Mouse (Mus musculus) hindbrain, embryonic 11.5 days (tissue): ENCODE measurements around the gene Olfr91. TPM values are rescaled to one million over a fixed set of nuclear protein-coding genes. Genes with fewer than 3 reads are reported as not detected.
A peak's percentile ranks its signal among the peaks of the same experiment; 100 is the strongest.

Experiments
- ATAC-seq: fragments of 200-750 bp; cut with Nextera tagmentation; 2 replicates; pipeline ENCODE4 v1.8.0; 2017; ENCODE audit warnings: mild to moderate bottlenecking, moderate TSS enrichment, moderate library complexity; ENCODE audit not compliant: low FRiP score
- DNase-seq: peaks from one replicate; pipeline ENCODE4 v3.0.0-alpha.2; 2015; ENCODE audit warnings: low spot score
- H3K27ac ChIP-seq: fragments of 300-500 bp; sonication (generic); 2 replicates; pipeline ENCODE4 v1.5.1; 2014; ENCODE audit warnings: mild to moderate bottlenecking, low read depth, low read length
- H3K27me3 ChIP-seq: fragments of 300-500 bp; sonication (generic); 2 replicates; pipeline ENCODE4 v1.6.1; 2014; ENCODE audit warnings: mild to moderate bottlenecking, low read length, moderate library complexity, mixed read lengths; ENCODE audit not compliant: control insufficient read depth, insufficient read depth
- H3K36me3 ChIP-seq: fragments of 300-500 bp; sonication (generic); 2 replicates; pipeline ENCODE4 v1.6.1; 2014; ENCODE audit warnings: mild to moderate bottlenecking, low read length, moderate library complexity, mixed read lengths; ENCODE audit not compliant: control insufficient read depth, insufficient read depth
- H3K4me1 ChIP-seq: fragments of 300-500 bp; sonication (generic); replicated peaks from 2 replicates; pipeline ENCODE4 v1.6.1; 2014; ENCODE audit warnings: low read length, mixed read lengths; ENCODE audit not compliant: control insufficient read depth, insufficient read depth
- H3K4me2 ChIP-seq: fragments of 300-500 bp; sonication (generic); replicated peaks from 2 replicates; pipeline ENCODE4 v1.6.1; 2014; ENCODE audit warnings: mild to moderate bottlenecking, low read depth, low read length
- H3K4me3 ChIP-seq: fragments of 300-500 bp; sonication (generic); 2 replicates; pipeline ENCODE4 v1.5.1; 2014; ENCODE audit warnings: low read depth, low read length
- H3K9ac ChIP-seq: fragments of 300-500 bp; sonication (generic); 2 replicates; pipeline ENCODE4 v1.6.1; 2014; ENCODE audit warnings: low read depth, low read length
- H3K9me3 ChIP-seq: fragments of 300-500 bp; sonication (generic); 2 replicates; pipeline ENCODE4 v1.6.1; 2016; ENCODE audit warnings: low read length; ENCODE audit not compliant: control insufficient read depth
- WGBS: fragments of 180-500 bp; shearing (Covaris S2); extraction: QIAGEN DNeasy Blood & Tissue Kit; methylation state at CpG from one replicate; pipeline ENCODE4 v1.1.7; 2014; 5-methylcytosine and 5-hydroxymethylcytosine counted together
- polyA plus RNA-seq: library from polyadenylated mRNA; unstranded; fragments of >200 nt; fragmentation: Nextera tagmentation; extraction: Ambion mirVana; gene quantifications from 2 replicates; pipeline ENCODE4 v1.2.1, GENCODE M21; 2014

Gene Olfr91
- polyA plus RNA-seq, 1 experiment from 2014 or later: 0.08 TPM

GRCm38 (mm10) chr17:37067861-37068260, 30.2 kb downstream of the Olfr91 start:
- Histone ChIP-seq H3K27ac (no peak overlapping the region), H3K9me3 (no peaks in the 10 kb centered on the region), H3K4me2 (no peak overlapping the region), H3K4me1 (peaks cover 3% of the 10 kb centered on the region; the same call in 1 of the 2 replicates), H3K36me3 (peaks cover 32% of the 10 kb centered on the region), H3K27me3 (no peaks in the 10 kb centered on the region), H3K9ac (no peak overlapping the region), H3K4me3 (no peak overlapping the region)
- ATAC-seq (no peak), DNase-seq (no peak)
- 100% methylated on average over 1 of the region's 1 CpGs for WGBS

- WGBS: 93% methylated on average over 2 of the region's 2 CpGs
- no peak for ATAC-seq
- Histone ChIP-seq H3K4me3 (no peak overlapping the region), H3K9me3 (no peaks in the 10 kb centered on the region), H3K27ac (no peak overlapping the region), H3K9ac (no peak overlapping the region), H3K4me1 (no peaks in the 10 kb centered on the region), H3K27me3 (no peaks in the 10 kb centered on the region), H3K4me2 (no peak overlapping the region), H3K36me3 (peaks cover 32% of the 10 kb centered on the region)
- DNase-seq: no peak
Measured at GRCm38 (mm10) chr17:37065993-37066392, 32.1 kb downstream of the Olfr91 start.

GRCm38 (mm10) chr17:37063686-37064495, 34.2 kb downstream of the Olfr91 start:
- Histone ChIP-seq H3K36me3 (peaks cover 23% of the 10 kb centered on the region; the same call in 1 of the 2 replicates), H3K4me2 (no peak overlapping the region), H3K27ac (no peak overlapping the region), H3K9ac (no peak overlapping the region), H3K4me1 (no peaks in the 10 kb centered on the region), H3K9me3 (no peaks in the 10 kb centered on the region), H3K4me3 (no peak overlapping the region), H3K27me3 (no peaks in the 10 kb centered on the region)
- 88% methylated on average over 11 of the region's 11 CpGs for WGBS
- DNase-seq (no peak), ATAC-seq (no peak)

- ATAC-seq: no peak
- H3K27me3 ChIP-seq: no peaks in the 10 kb centered on the region
- no peak overlapping the region for H3K4me2 ChIP-seq
- no peaks in the 10 kb centered on the region for H3K4me1 ChIP-seq
- no peak overlapping the region for H3K27ac ChIP-seq
- WGBS: 81% methylated on average over 10 of the region's 10 CpGs
- no peak overlapping the region for H3K9ac ChIP-seq
- no peak overlapping the region for H3K4me3 ChIP-seq
- H3K9me3 ChIP-seq: no peaks in the 10 kb centered on the region
- DNase-seq: no peak
- H3K36me3 ChIP-seq: peaks cover 23% of the 10 kb centered on the region; the same call in 1 of the 2 replicates
Measured at GRCm38 (mm10) chr17:37063063-37063462, 35.0 kb downstream of the Olfr91 start.

GRCm38 (mm10) chr17:37062101-37062641, 35.9 kb downstream of the Olfr91 start:
- no peaks in the 10 kb centered on the region for H3K4me1 ChIP-seq
- 93% methylated on average over 10 of the region's 10 CpGs for WGBS
- H3K4me2 ChIP-seq: no peak overlapping the region
- no peak overlapping the region for H3K27ac ChIP-seq
- no peak for DNase-seq
- H3K9ac ChIP-seq: no peak overlapping the region
- peaks cover 18% of the 10 kb centered on the region; the same call in 1 of the 2 replicates for H3K36me3 ChIP-seq
- no peak for ATAC-seq
- H3K9me3 ChIP-seq: no peaks in the 10 kb centered on the region
- no peaks in the 10 kb centered on the region for H3K27me3 ChIP-seq
- H3K4me3 ChIP-seq: no peak overlapping the region

- Histone ChIP-seq H3K4me2 (no peak overlapping the region), H3K4me1 (no peaks in the 10 kb centered on the region), H3K27ac (no peak overlapping the region), H3K9me3 (no peaks in the 10 kb centered on the region), H3K36me3 (peaks cover 14% of the 10 kb centered on the region; the same call in 1 of the 2 replicates), H3K4me3 (no peak overlapping the region), H3K9ac (no peak overlapping the region), H3K27me3 (no peaks in the 10 kb centered on the region)
- no peak for ATAC-seq
- DNase-seq: no peak
- WGBS: 82% methylated on average over 3 of the region's 3 CpGs
Measured at GRCm38 (mm10) chr17:37061435-37061834, 36.6 kb downstream of the Olfr91 start.

GRCm38 (mm10) chr17:37056957-37057356, 41.1 kb downstream of the Olfr91 start:
- H3K36me3 ChIP-seq: no peaks in the 10 kb centered on the region; the same call in 1 of the 2 replicates
- WGBS: 90% methylated on average over 6 of the region's 6 CpGs
- H3K4me1 ChIP-seq: no peaks in the 10 kb centered on the region
- ATAC-seq: no peak
- H3K9ac ChIP-seq: no peak overlapping the region
- H3K4me2 ChIP-seq: no peak overlapping the region
- H3K9me3 ChIP-seq: no peaks in the 10 kb centered on the region
- H3K27me3 ChIP-seq: no peaks in the 10 kb centered on the region
- DNase-seq: no peak
- H3K27ac ChIP-seq: no peak overlapping the region
- H3K4me3 ChIP-seq: no peak overlapping the region

- no peak for DNase-seq
- Histone ChIP-seq H3K9ac (no peak overlapping the region), H3K4me2 (no peak overlapping the region), H3K27ac (no peak overlapping the region), H3K4me3 (no peak overlapping the region), H3K9me3 (no peaks in the 10 kb centered on the region), H3K36me3 (no peaks in the 10 kb centered on the region; the same call in 1 of the 2 replicates), H3K27me3 (peaks cover 4% of the 10 kb centered on the region), H3K4me1 (peaks cover 3% of the 10 kb centered on the region)
- 62% methylated on average over 4 of the region's 4 CpGs for WGBS
- ATAC-seq: no peak
Measured at GRCm38 (mm10) chr17:37051745-37052144, 46.3 kb downstream of the Olfr91 start.

GRCm38 (mm10) chr17:37050876-37051275, 47.2 kb downstream of the Olfr91 start:
- H3K4me1 ChIP-seq: peaks cover 3% of the 10 kb centered on the region
- WGBS: 1% methylated on average over 23 of the region's 27 CpGs
- H3K9me3 ChIP-seq: no peaks in the 10 kb centered on the region
- peak overlapping the region; percentile 80 for H3K9ac ChIP-seq
- ATAC-seq (peak; percentile 37), DNase-seq (peak; percentile 43)
- peak overlapping the region; percentile 66 for H3K4me3 ChIP-seq
- H3K36me3 ChIP-seq: no peaks in the 10 kb centered on the region
- peaks cover 4% of the 10 kb centered on the region for H3K27me3 ChIP-seq
- 0 out of 2 replicates have a peak overlapping the region, but pooled peaks have one; percentile 3 for H3K27ac ChIP-seq
- H3K4me2 ChIP-seq: peak overlapping the region; percentile 87
